Mouse (Mus musculus) heart, embryonic 13.5 days (tissue): ENCODE measurements around the gene Zc3h12d. TPM values are rescaled to one million over a fixed set of nuclear protein-coding genes. Genes with fewer than 3 reads are reported as not detected.
"Not testable (repeated sequence)": the region's sequence is repeated elsewhere in the genome, so short reads cannot be mapped to it uniquely, and the experiment has no call there.

Experiments used
- ATAC-seq: fragments of 200-750 bp; cut with Nextera tagmentation; 2 replicates; pipeline ENCODE4 v1.8.0; 2017; ENCODE audit warnings: moderate TSS enrichment; ENCODE audit not compliant: insufficient number of reproducible peaks, low FRiP score, low TSS enrichment; ENCODE audit errors: extremely low read depth
- H3K27ac ChIP-seq: fragments of 300-500 bp; sonication (generic); replicated peaks from 2 replicates; pipeline ENCODE4 v1.5.1; 2015; ENCODE audit warnings: moderate library complexity, mild to moderate bottlenecking, inconsistent platforms
- H3K27me3 ChIP-seq: fragments of 300-500 bp; sonication (generic); replicated peaks from 2 replicates; pipeline ENCODE4 v1.6.1; 2015; ENCODE audit warnings: mild to moderate bottlenecking, inconsistent platforms
- H3K36me3 ChIP-seq: fragments of 300-500 bp; sonication (generic); 2 replicates; pipeline ENCODE4 v1.6.1; 2015; ENCODE audit warnings: mild to moderate bottlenecking, inconsistent platforms
- H3K4me1 ChIP-seq: fragments of 300-500 bp; sonication (generic); 2 replicates; pipeline ENCODE4 v1.6.1; 2015; ENCODE audit warnings: inconsistent platforms
- H3K4me2 ChIP-seq: fragments of 300-500 bp; sonication (generic); 2 replicates; pipeline ENCODE4 v1.6.1; 2015; ENCODE audit warnings: inconsistent platforms, mild to moderate bottlenecking, moderate library complexity
- H3K4me3 ChIP-seq: fragments of 300-500 bp; sonication (generic); 2 replicates; pipeline ENCODE4 v1.5.1; 2015; ENCODE audit warnings: moderate library complexity, mild to moderate bottlenecking, inconsistent platforms
- H3K9ac ChIP-seq: fragments of 300-500 bp; sonication (generic); 2 replicates; pipeline ENCODE4 v1.6.1; 2015; ENCODE audit warnings: inconsistent platforms, mild to moderate bottlenecking, moderate library complexity
- H3K9me3 ChIP-seq: fragments of 300-500 bp; sonication (generic); 2 replicates; pipeline ENCODE4 v1.6.1; 2016; ENCODE audit warnings: inconsistent platforms
- WGBS: fragments of 180-500 bp; shearing (Covaris S2); methylation state at CpG from one replicate; pipeline ENCODE4 v1.1.7; 2015; ENCODE audit warnings: mixed read lengths; 5-methylcytosine and 5-hydroxymethylcytosine counted together
- polyA plus RNA-seq: library from polyadenylated mRNA; unstranded; fragments of >200 nt; fragmentation: Nextera tagmentation; extraction: Ambion mirVana; gene quantifications from 2 replicates; pipeline ENCODE4 v1.2.1, GENCODE M21; 2015

The Zc3h12d gene
- polyA plus RNA-seq, 1 experiment from 2014 or later, result 0.41 TPM

- 62% methylated on average over 7 of the region's 7 CpGs for WGBS
- peaks cover 7% of the 10 kb centered on the region for H3K27me3 ChIP-seq
- peaks cover 11% of the 10 kb centered on the region for H3K9me3 ChIP-seq
- H3K36me3 ChIP-seq, result no peaks in the 10 kb centered on the region
- no peak overlapping the region for H3K27ac ChIP-seq
- H3K4me3 ChIP-seq, result no peak overlapping the region
- no peak overlapping the region for H3K4me2 ChIP-seq
- H3K4me1 ChIP-seq, result peaks cover 18% of the 10 kb centered on the region
- H3K9ac ChIP-seq, result no peak overlapping the region
- ATAC-seq, result no peak
Measured at GRCm38 (mm10) chr10:7874194-7874593, 41.9 kb downstream of the Zc3h12d start.

- not testable (repeated sequence) for H3K36me3 ChIP-seq, H3K27ac ChIP-seq, H3K4me1 ChIP-seq, H3K27me3 ChIP-seq, ATAC-seq, H3K4me3 ChIP-seq, H3K9ac ChIP-seq, H3K4me2 ChIP-seq
- WGBS, result 86% methylated on average over 3 of the region's 3 CpGs
- H3K9me3 ChIP-seq, result peaks cover 11% of the 10 kb centered on the region
Measured at GRCm38 (mm10) chr10:7880283-7880682, 48.0 kb downstream of the Zc3h12d start.

DNA sequence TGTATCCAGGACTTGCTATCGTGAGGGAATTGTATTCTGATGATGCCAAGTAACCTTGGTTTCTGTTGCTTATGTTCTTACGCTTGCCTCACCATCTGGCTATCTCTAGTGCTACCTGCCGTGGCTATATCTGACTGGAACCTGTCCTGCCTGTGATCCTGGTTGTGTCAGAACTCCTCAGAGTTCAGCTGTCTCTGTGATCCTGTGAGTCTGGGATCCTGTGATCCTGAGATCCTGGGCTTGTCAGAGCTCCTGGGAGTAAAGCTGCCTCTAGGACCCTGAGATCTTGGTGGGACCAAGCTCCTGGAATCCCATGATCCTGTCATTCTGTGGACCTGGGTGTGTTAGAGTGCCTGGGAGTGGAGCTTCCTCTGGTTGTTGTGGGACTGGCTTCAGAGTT, 49.7 kb downstream of the Zc3h12d start:
- ATAC-seq, result no peak
- 74% methylated on average over 3 of the region's 3 CpGs for WGBS

GRCm38 (mm10) chr10:7883524-7883923, 51.3 kb downstream of the Zc3h12d start:
- no peak for ATAC-seq
- Histone ChIP-seq H3K4me1 (no peaks in the 10 kb centered on the region), H3K27me3 (no peaks in the 10 kb centered on the region), H3K36me3 (no peaks in the 10 kb centered on the region), H3K9me3 (peaks cover 4% of the 10 kb centered on the region; the same call in 1 of the 2 replicates), H3K4me3 (no peak overlapping the region), H3K4me2 (no peak overlapping the region), H3K9ac (no peak overlapping the region), H3K27ac (no peak overlapping the region)
- 8% methylated on average over 5 of the region's 5 CpGs for whole genome bisulfite sequencing

More for the DNA sequence above, 49.7 kb downstream of the Zc3h12d start:
- no peak overlapping the region for H3K9ac ChIP-seq
- no peaks in the 10 kb centered on the region for H3K27me3 ChIP-seq
- no peak overlapping the region for H3K4me3 ChIP-seq
- H3K9me3 ChIP-seq, result peaks cover 11% of the 10 kb centered on the region
- H3K27ac ChIP-seq, result no peak overlapping the region
- no peaks in the 10 kb centered on the region for H3K36me3 ChIP-seq
- no peak overlapping the region for H3K4me2 ChIP-seq
- H3K4me1 ChIP-seq, result no peaks in the 10 kb centered on the region

GRCm38 (mm10) chr10:7888256-7888868, 56.1 kb downstream of the Zc3h12d start:
- Histone ChIP-seq H3K4me3 (no peak overlapping the region), H3K36me3 (no peaks in the 10 kb centered on the region), H3K9me3 (no peaks in the 10 kb centered on the region), H3K27me3 (no peaks in the 10 kb centered on the region), H3K27ac (no peak overlapping the region), H3K4me2 (no peak overlapping the region), H3K9ac (no peak overlapping the region), H3K4me1 (no peaks in the 10 kb centered on the region)
- ATAC-seq, result no peak
- 80% methylated on average over 11 of the region's 11 CpGs for WGBS

GRCm38 (mm10) chr10:7900719-7901627, 68.7 kb downstream of the Zc3h12d start:
- H3K36me3 ChIP-seq, result peaks cover 67% of the 10 kb centered on the region
- WGBS, result 88% methylated on average over 14 of the region's 14 CpGs

GRCm38 (mm10) chr10:7904157-7904556, 71.9 kb downstream of the Zc3h12d start:
- Histone ChIP-seq H3K4me2 (no peak overlapping the region), H3K9ac (no peak overlapping the region), H3K9me3 (no peaks in the 10 kb centered on the region), H3K4me3 (no peak overlapping the region), H3K27me3 (no peaks in the 10 kb centered on the region), H3K27ac (no peak overlapping the region), H3K36me3 (peaks cover 92% of the 10 kb centered on the region), H3K4me1 (no peaks in the 10 kb centered on the region)
- no peak for ATAC-seq
- 91% methylated on average over 5 of the region's 5 CpGs for WGBS

More at GRCm38 (mm10) chr10:7900719-7901627, 68.7 kb downstream of the Zc3h12d start:
- ATAC-seq, result no peak
- Histone ChIP-seq H3K9ac (no peak overlapping the region), H3K4me1 (no peaks in the 10 kb centered on the region), H3K9me3 (no peaks in the 10 kb centered on the region), H3K4me2 (no peak overlapping the region), H3K27ac (no peak overlapping the region), H3K27me3 (no peaks in the 10 kb centered on the region), H3K4me3 (no peak overlapping the region)

- peaks cover 84% of the 10 kb centered on the region for H3K36me3 ChIP-seq
- H3K9ac ChIP-seq, result no peak overlapping the region
- 68% methylated on average over 12 of the region's 12 CpGs for WGBS
- H3K4me3 ChIP-seq, result no peak overlapping the region
- H3K27me3 ChIP-seq, result no peaks in the 10 kb centered on the region
- no peaks in the 10 kb centered on the region for H3K9me3 ChIP-seq
- no peak overlapping the region for H3K27ac ChIP-seq
- no peak overlapping the region for H3K4me2 ChIP-seq
- ATAC-seq, result no peak
- peaks cover 14% of the 10 kb centered on the region for H3K4me1 ChIP-seq
Measured at GRCm38 (mm10) chr10:7907151-7907550, 74.9 kb downstream of the Zc3h12d start.

DNA sequence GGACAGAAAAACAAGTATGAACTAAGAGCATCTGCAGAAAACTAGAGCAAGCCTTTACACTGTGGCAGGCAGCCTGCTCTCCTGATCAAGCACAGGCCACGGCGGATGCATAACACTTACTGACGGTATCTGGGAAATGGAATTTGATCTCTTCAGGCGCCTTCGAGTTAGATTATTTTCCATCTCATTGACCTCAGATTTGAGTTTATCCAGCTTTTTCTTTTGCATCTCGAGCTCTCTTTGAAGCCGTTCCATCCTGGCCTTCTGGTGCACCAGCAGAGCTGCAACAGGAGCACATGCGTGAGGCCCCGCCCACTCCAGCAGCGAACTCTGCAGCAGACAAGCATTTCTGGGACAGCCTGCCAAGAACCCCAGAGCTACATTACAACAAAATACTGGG, 79.0 kb downstream of the Zc3h12d start:
- no peak for ATAC-seq
- Histone ChIP-seq H3K36me3 (peaks cover 76% of the 10 kb centered on the region), H3K9ac (no peak overlapping the region), H3K4me1 (peaks cover 24% of the 10 kb centered on the region), H3K4me3 (no peak overlapping the region), H3K4me2 (no peak overlapping the region), H3K9me3 (no peaks in the 10 kb centered on the region), H3K27ac (no peak overlapping the region), H3K27me3 (no peaks in the 10 kb centered on the region)
- 52% methylated on average over 10 of the region's 10 CpGs for WGBS
